Mouse (Mus musculus): ENCODE data around the gene Gm4779.
A peak's percentile ranks its signal among the peaks of the same experiment; 100 is the strongest.
"Not testable (repeated sequence)": the region's sequence is repeated elsewhere in the genome, so short reads cannot be mapped to it uniquely, and the experiment has no call there.

Gm4779 gene

GRCm38 (mm10) chrX:101794342-101794741 lies at the start of gene Gm4779, which contains the start of gene 8030474K03Rik:
Gm4779 (minus strand) TSS chrX:101794423.
8030474K03Rik (plus strand) TSS chrX:101794656.
- no peak for DNase-seq

DNA sequence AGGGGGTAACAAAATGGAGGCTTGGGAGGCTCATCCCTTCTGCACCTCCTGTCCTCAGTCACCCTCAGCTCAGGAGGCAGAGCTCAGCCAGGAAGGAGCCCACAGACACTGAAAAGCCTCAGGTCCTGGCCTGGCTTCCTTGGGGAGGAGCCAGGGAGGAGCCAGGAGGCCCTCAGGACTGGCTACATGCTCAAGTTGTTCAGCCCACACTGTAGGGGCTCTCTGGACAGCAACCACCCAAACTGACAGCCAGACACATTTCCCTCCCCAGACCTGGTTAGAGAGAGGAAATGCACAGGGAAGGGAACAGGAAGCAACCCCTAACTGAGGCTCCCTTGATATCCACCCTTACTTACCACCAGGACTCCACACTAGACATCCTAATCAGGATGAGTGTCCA lies 25.8 kb upstream of the Gm4779 start:
- not testable (repeated sequence) for DNase-seq

DNA sequence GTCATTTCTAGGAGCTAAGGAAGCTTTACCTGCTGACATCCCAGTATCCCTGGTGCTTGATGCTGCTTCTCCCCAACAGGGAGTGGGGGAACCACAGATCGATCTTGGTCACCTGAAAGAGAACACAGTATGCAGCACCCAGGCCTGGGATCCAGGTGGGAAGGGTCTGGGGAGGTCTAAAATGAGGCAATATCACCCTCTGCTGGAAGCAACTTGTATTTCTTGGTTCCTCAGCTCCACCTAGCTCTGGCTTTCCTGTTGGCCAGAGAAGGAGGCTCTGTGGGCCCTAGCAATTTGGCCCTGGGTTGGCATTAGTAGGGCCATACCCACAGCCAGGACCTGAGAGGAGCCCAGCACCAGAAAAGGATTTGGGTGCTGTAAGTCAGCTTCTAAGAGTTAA lies 24.9 kb upstream of the Gm4779 start:
- DNase-seq = peak in 1 of 2 experiments; percentile 7

GRCm38 (mm10) chrX:101811750-101812149 lies 17.5 kb upstream of the Gm4779 start:
- no peak for DNase-seq

- peak in 1 of 2 experiments; percentile 10 for DNase-seq
Observed at GRCm38 (mm10) chrX:101805512-101805911, 11.3 kb upstream of the Gm4779 start.

GRCm38 (mm10) chrX:101791551-101791950 lies 2.7 kb downstream of the Gm4779 start:
- peak; percentile 29 to 53 for DNase-seq

GRCm38 (mm10) chrX:101772035-101772434 lies 22.2 kb downstream of the Gm4779 start:
- peak; percentile 20 to 53 for DNase-seq

DNA sequence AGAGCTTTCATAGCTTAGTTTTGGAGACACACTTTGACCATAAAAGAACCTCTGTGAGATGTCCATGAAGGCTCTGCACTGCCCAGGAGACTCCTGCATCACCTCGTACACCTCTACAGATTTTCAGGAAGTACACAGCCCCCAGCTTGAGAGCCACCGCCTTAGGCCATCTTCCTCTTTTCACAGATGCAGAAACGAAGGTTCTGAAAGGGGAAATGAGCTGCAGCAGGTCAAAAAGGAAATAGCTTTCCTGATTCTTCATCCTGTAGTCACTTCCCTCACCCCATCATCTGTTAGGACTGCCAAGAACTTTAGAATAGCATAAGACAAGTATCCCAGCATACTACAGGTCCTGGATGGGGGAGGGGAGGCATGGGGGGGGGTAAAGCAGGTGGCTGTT lies 23.9 kb downstream of the Gm4779 start:
- DNase-seq = no peak

- no peak for DNase-seq
Observed at GRCm38 (mm10) chrX:101769478-101769877, 24.7 kb downstream of the Gm4779 start.

DNA sequence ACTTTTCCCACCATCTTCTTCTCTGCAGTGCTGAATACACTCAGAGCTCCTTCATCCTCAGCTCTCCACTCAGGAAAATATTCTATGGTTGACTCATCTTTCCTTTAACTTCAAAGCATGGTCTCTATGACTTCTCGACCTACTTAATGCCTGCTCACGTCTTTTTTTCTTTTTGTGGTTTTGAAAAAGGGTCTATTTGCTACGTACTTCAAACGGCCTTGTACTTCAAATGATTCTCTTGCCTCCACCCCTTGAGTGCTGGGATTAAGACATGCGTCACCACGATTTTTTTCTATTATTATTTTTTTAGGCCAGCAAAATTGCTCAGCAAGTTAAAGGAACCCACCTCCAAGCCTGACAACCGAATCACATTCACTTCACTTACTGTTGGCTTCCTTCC lies 26.9 kb downstream of the Gm4779 start:
- DNase-seq = no peak

- DNase-seq = no peak
Observed at GRCm38 (mm10) chrX:101765111-101765510, 29.1 kb downstream of the Gm4779 start.

DNA sequence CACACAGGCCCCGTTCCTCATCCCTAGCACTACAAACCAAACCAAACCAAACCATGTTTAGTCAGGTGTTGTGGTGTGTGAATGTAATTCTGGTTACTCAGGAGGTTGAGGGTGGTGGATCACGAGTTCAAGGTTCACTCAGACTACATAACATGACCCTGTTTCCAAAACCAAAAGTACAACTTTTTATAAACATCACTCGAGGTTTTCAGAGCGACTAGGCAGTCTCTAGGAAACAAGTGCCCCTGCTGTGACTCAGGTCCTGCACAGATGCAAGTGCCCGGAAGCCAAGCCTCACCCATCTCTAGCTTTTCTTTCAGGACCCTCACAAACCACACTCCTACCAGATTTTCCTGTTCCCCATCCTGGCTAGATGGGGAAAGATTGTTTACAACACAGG lies 29.6 kb downstream of the Gm4779 start:
- DNase-seq = no peak

- DNase-seq = peak; percentile 7 to 20
Observed at GRCm38 (mm10) chrX:101754478-101754877, 39.7 kb downstream of the Gm4779 start.

- DNase-seq = no peak
Observed at GRCm38 (mm10) chrX:101750144-101750543, 44.1 kb downstream of the Gm4779 start.

- no peak for DNase-seq
Observed at GRCm38 (mm10) chrX:101741064-101741433, 53.2 kb downstream of the Gm4779 start.

- no peak for DNase-seq
Observed at GRCm38 (mm10) chrX:101740335-101741063, 53.7 kb downstream of the Gm4779 start.

Data from kidney, adult 8-10 months (tissue).